Mouse (Mus musculus) megakaryocyte, embryonic 14.5 days (primary cell): ENCODE measurements around the gene Smg9.

Experiments used
- FLI1 ChIP-seq: IDR thresholded peaks from 2 replicates; pipeline ENCODE4 v1.6.1; 2012; ENCODE audit warnings: low read length, inconsistent platforms, mixed read lengths
- GATA1 ChIP-seq: IDR thresholded peaks from 3 replicates; pipeline ENCODE4 v1.6.1; 2012; ENCODE audit warnings: mixed read lengths, low read length, inconsistent platforms, borderline replicate concordance

- TF ChIP-seq FLI1 (no peak), GATA1 (no peak)
Measured at GRCm38 (mm10) chr7:24371012-24371808, 28.2 kb upstream of the Smg9 start.
